Mouse (Mus musculus) heart, postnatal 36 days (tissue): ENCODE results near the gene Trp63. TPM values are rescaled to one million over a fixed set of nuclear protein-coding genes. Genes with fewer than 3 reads are reported as not detected.

Source experiments
- DNase-seq, 2 experiments: peaks; one replicate each; pipeline ENCODE4 v3.0.0; 2021 to 2022
- intact Hi-C: fragments of 180-260 bp; cut with DNase I; formaldehyde crosslinking; loops from one replicate; pipeline ENCODE4 v1.15.1; 2025
- total RNA-seq, 2 experiments: library from RNA; stranded (reverse); gene quantifications; 2 replicates each; pipeline ENCODE4 v1.2.3; 2021

Gene Trp63
- total RNA-seq, 2 experiments from 2014 or later: 0.14 to 0.56 TPM

DNA sequence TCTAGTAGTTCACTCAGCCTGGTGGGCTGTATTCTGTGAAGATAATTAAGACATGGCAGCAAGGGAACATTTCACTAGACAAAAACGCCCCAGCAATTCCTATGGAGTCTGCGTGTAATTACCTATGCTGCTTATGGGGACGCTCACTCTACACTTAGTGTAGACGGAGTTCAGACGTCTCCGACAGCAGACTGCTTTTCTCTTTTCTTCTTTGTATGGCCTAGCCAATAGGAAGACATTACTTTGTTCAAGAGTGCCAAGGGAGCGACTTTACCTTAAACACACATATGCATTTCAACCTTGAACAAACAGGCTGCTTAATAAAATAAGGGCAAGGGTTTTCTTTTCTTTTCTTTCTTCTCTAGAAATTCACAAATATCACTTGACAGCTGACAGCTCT, 91.0 kb downstream of the Trp63 start:
- DNase-seq: no peak
- intact Hi-C loops: no loop called here

GRCm38 (mm10) chr16:25777501-25777900, 93.9 kb downstream of the Trp63 start:
- intact Hi-C loops: no loop called here

GRCm38 (mm10) chr16:25779964-25780363, 96.4 kb downstream of the Trp63 start:
- intact Hi-C loops: no loop called here
- DNase-seq: no peak

More at GRCm38 (mm10) chr16:25777501-25777900, 93.9 kb downstream of the Trp63 start:
- DNase-seq: no peak

GRCm38 (mm10) chr16:25784246-25784645, 100.7 kb downstream of the Trp63 start:
- intact Hi-C loops: no loop called here
- no peak for DNase-seq

DNA sequence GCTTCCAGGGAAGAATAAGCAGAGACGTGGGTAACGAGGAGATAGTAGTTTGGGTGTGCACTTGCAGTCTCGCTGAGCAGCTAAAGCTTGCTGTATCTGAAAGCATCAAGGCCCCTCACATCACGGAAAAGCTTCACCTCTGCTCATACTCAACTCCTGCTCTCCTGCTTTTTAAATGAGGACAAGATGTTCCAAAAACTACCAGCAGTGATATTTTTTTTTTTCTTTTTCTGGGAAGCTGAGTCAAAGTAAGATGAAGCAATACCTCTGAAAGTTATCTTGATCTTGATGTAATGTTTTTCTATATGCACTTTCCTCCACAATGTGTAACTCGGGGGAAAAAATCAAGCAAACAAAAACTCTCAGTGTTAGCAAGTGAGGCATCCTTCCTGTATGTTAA, 102.9 kb downstream of the Trp63 start:
- no peak for DNase-seq
- intact Hi-C loops: no loop called here

GRCm38 (mm10) chr16:25792640-25793266, 109.2 kb downstream of the Trp63 start:
- no peak for DNase-seq
- intact Hi-C loops: no loop called here

DNA sequence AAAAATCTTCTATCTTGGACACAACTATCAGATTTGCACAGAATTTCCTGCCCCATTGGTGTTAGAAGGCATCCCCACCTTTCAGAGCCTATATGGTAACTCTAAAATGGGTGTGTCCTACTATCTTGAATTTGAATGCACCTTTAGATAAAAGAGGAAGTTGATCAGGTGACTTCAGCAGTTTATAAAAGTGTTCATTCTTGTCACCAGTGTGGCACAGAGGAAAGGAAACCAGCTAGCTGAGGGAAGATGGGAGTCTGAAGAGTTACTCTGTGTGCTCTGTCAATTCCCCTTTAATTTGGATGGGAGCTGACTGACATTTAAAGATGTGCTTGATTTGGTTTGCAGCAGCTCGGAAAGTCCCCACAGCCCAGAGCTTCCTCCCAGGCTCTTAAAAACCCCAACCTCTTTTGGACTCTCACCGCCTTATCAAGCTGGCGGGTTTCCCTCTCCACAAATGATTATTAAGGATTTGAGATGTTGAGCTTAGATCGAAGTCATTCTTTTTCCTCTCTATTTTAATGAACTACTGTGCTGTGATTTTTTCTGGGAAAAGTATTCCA, 114.2 kb downstream of the Trp63 start:
- intact Hi-C loops: no loop called here
- no peak for DNase-seq

DNA sequence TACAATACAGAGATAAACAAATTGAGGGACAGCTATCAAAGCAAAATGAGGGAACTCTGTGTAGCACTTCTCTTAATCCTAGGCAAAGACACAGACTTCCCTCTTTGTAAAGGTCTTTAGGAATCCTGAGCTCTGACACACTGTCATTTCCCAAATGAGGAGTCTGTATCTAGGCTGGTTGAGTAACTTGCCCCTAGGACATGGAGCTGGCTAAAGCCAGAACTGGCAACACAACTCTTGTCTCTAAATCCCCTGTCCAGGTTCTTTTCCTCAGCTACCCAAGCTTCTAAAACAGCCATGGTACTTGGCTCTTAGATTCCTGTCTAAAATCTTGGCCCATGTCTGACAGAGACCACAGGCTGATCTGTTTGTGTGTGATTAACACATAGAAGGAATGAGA, 116.1 kb downstream of the Trp63 start:
- no peak for DNase-seq
- intact Hi-C loops: no loop called here

DNA sequence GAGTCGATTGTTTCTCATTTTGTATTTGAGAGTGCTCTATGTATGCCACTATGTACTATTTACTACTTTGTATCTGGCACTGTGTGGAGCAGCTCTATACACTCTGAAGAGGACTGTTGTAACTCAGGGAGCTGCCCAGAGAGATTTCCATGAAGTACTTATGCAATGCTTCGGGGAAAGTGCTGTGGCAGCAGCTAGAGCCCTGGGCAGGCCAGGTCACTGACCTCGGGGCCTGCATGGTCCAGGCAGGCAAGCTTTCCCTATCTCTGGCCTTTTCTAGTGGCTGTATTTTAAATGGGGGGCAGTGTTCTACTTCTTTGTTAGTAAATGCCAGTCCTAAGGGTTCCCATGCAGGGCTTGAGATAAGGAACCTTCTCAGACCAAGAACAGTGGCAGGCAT, 121.4 kb downstream of the Trp63 start:
- no peak for DNase-seq
- intact Hi-C loops: no loop called here

GRCm38 (mm10) chr16:25807116-25807515, 123.6 kb downstream of the Trp63 start:
- intact Hi-C loops: no loop called here
- no peak for DNase-seq

GRCm38 (mm10) chr16:25817753-25818624, 134.4 kb downstream of the Trp63 start:
- intact Hi-C loops: no loop called here
- no peak for DNase-seq

DNA sequence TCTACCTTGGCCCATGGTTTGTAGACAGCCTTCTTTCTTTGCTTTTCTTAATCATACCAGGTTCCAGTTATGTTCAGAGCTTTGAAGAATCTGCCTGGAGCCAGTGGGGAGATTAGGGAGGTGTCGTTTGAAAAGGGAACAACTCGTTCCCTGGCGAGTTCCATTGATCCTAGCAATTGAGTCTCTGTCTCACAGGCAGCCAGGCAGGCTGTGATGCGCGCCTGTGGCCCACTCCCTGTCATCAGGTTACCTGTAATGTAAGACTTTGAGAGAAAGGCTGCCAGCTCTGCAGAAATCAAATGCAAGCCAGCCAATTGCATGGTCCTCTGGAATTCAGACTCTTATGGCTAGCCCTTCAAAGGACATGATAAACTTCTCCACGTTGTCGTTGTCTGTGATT, 142.5 kb downstream of the Trp63 start:
- DNase-seq: no peak
- intact Hi-C loops: no loop called here

DNA sequence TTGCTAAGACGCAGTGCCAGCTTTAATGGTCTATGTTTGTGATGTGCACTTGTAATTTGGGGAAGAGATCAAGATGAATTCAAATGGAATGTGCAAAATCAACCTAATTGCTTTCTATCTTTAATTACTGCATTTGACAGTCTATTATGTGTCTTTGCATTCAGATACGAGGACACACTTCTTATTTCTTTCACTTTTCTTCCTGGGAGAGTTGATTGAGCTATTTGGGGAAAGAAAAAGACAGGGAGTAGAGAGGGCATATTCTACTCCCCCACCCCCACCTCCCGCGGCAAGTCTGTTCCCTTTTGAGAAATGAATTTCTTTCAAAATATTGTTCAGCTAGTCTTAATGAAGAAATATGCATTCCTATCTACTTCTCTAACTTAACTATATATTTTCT, 149.0 kb downstream of the Trp63 start:
- no peak for DNase-seq
- intact Hi-C loops: no loop called here

GRCm38 (mm10) chr16:25835301-25835700, 151.7 kb downstream of the Trp63 start:
- intact Hi-C loops: no loop called here
- no peak for DNase-seq

DNA sequence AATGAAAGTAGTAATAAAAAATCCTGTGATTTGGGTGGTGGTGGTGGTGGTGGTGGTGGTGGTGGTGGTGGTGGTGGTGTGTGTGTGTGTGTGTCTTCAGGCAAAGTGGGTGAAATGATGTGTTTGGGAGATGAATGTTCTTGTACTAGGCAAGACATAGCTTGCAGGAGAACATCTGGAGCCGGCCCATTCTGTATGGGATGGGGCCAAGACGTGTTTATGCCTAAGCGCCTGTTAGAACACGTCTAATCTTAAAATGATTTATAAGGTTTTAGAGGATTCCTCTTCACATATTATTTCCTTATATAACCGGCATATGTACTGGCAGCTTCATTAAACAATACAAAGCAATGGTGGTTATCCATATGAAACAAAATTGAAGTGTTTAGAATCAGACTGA, 152.2 kb downstream of the Trp63 start:
- no peak for DNase-seq
- intact Hi-C loops: no loop called here

GRCm38 (mm10) chr16:25842996-25843395, 159.4 kb downstream of the Trp63 start:
- intact Hi-C loops: no loop called here
- no peak for DNase-seq

GRCm38 (mm10) chr16:25843625-25844024, 160.1 kb downstream of the Trp63 start:
- no peak for DNase-seq
- intact Hi-C loops: no loop called here

GRCm38 (mm10) chr16:25846611-25847010, 163.0 kb downstream of the Trp63 start:
- no peak for DNase-seq
- intact Hi-C loops: no loop called here

DNA sequence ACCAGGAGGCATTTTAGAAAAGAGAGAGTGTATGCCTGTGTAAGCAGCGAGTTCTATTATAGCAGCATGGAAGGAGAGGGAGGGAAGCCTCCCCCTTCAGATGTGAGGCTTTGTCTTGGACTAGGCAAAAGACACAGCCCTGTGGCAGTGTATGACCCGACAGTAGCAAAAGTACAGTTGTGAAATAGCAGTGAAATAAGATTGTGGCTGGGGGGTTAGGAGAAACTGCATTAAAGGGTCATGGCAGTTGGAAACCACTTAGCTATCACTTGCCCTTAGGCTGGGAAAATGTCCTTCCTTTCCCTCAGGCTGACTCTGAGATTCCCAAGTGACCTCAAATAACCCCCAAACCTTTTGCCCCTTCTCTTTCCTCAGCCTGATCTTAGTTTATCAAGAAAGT, 164.9 kb downstream of the Trp63 start:
- intact Hi-C loops: no loop called here

DNA sequence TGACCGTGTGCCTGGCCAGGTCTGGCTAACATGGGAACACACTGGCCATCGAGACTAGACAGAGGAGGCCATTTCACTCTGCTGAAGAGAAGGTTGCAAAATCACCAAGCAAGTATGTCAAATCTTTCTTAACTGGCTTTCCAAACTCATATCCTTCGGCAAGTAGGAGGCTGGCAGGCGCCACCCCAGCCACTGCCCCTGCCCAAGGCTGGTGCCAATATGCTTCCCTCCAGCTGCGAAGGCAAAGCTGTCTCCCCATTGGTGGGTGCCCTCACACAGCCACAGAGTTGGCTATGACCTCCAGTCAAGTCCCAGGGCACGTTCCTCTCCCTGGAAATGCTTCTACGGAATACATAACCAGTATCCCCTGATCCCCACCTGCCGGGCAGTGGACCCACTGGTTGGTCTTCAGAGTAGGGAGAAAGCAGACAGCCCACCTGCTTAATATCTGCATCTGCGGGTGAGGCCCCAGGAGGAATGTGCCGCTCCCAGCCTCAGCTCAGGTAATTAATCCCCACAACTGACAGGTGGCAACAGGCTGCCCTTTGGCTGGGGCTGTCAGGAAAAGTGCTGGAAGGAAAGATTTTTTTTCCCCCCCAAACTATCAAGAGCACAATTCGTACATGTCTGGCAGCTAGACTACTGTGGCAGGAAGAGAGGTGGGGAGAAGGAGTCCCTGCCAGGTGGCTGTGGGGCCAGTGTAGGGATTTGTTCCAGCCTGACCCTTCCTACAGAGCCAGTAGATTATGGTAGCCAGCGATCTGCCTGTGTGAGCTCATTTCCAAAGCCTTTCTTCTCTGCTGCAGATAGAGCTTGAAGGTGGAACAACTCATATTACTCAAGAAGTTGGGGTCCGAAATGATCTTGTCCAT, 166.3 kb downstream of the Trp63 start:
- intact Hi-C loops: no loop called here
- DNase-seq: no peak

More for the DNA sequence above, 164.9 kb downstream of the Trp63 start:
- DNase-seq: no peak
